ENCODE assay signal across 8 mouse cellular contexts in genomic region chr17:71551757-71552451, GRCm38 (mm10). TPM values are rescaled to one million over a fixed set of nuclear protein-coding genes. Genes with fewer than 3 reads are reported as not detected.
DNase-seq lines count a peak whose midpoint lies in the region; ATAC-seq and TF ChIP-seq lines count a peak whose summit lies in the region.

Spdya (plus strand) TSS chr17:71552061.

- peak; percentile 55 to 73 for DNase-seq in gastrocnemius, adult 8-10 months (ENCODE audit: low spot score in 2 of 2)
- DNase-seq in hindlimb bud, embryonic 11.5 days (ENCODE audit: extremely low spot score, low read depth, low spot score), result peak; percentile 44
- peak; percentile 85 to 86 for DNase-seq in left cerebral cortex, adult 2 months (ENCODE audit: extremely low spot score in 1 of 2, low spot score in 2 of 2)
- peak; percentile 90 for DNase-seq in right cerebral cortex, adult 18-20 months
- peak; percentile 74 for DNase-seq in urinary bladder, adult 2 months (ENCODE audit: low spot score)

- H3K4me3 ChIP-seq in left cerebral cortex, adult 2 months, result peak within 1 kb of the TSS; percentile 83
- H3K4me3 ChIP-seq in macrophage (ENCODE audit: inconsistent target), result peak within 1 kb of the TSS; percentile 14; the same call in 1 of the 2 replicates

- H3K27ac ChIP-seq in left cerebral cortex, adult 2 months, result peak within 1 kb of the TSS; percentile 90
- no peak within 1 kb of the TSS for H3K27ac ChIP-seq in macrophage

- intact Hi-C loops in left cerebral cortex, adult 2 months (cut with DNase I), result loop anchor here (5.0 to 10.0 kb wide), 3 partner anchors 65 to 1230 kb away; partner anchors contain the start of genes Alk and Wdr43

- 1% methylated on average over 60 of the region's 78 CpGs for WGBS in macrophage (ENCODE audit: missing documents)

- no peaks in the 10 kb centered on the region for H3K79me2 ChIP-seq in macrophage (ENCODE audit: inconsistent target)

- TF ChIP-seq CTCF in left cerebral cortex, adult 2 months (IDR thresholded peaks at IDR 0.05), result no peak

- H3K36me3 ChIP-seq in macrophage (ENCODE audit: inconsistent target), result no peaks in the 10 kb centered on the region

- peak; percentile 86 for ATAC-seq in activated CD4-positive, CD25-positive, alpha-beta regulatory T cell, adult 4 months
- ATAC-seq in common myeloid progenitor, adult 5-6 weeks (replicated peaks; ENCODE audit: low read depth, poor library complexity, severe bottlenecking), result peak; percentile 92

RNA-seq across cellular contexts. Expression of gene Spdya, which starts in this region (rescaled TPM):
- under 1 TPM; 0.54 to 0.93 TPM for polyA plus RNA-seq in activated CD4-positive, CD25-positive, alpha-beta regulatory T cell, adult 4 months (2017; shearing (Covaris generic))
- not detected in 2 replicates for total RNA-seq in common myeloid progenitor, adult 5-6 weeks (2017)
- total RNA-seq in gastrocnemius, adult 8-10 months (2022), result under 1 TPM in 3 of 4 experiments, not detected in 1; 0.19 to 0.79 (median 0.31) TPM
- 1 to 10 TPM; 1.6 to 2.4 TPM for total RNA-seq in left cerebral cortex, adult 2 months (2021)
- under 1 TPM in 1 of 26 experiments, not detected in 25; 0.36 TPM for total RNA-seq in macrophage (2018; cell fraction: chromatin; rRNA removed)
- total RNA-seq in macrophage (2018; cell fraction: cytosol; rRNA removed), result under 1 TPM in 1 of 26 experiments, not detected in 25; 0.11 TPM
- total RNA-seq in macrophage (2018; cell fraction: nucleus; rRNA removed), result under 1 TPM in 2 of 26 experiments, not detected in 24; 0.26 to 0.69 TPM
- polyA plus RNA-seq in macrophage (2018), result 0.16 TPM in 1 of 3 replicates, not detected in the others
- polyA plus RNA-seq in urinary bladder, adult 2 months (2012; rRNA removed), result 0.35 and 0.76 TPM in 2 replicates

Comparison
In these comparisons a context has a peak if more than half of its experiments do, and no peak if none do; other contexts are left out.
1. Peak in ATAC-seq in activated CD4-positive, CD25-positive, alpha-beta regulatory T cell, adult 4 months; RNA of the gene not detected or under 1 TPM.
2. Peak in ATAC-seq in common myeloid progenitor, adult 5-6 weeks; RNA of the gene not detected or under 1 TPM.
3. Peak in DNase-seq in gastrocnemius, adult 8-10 months; RNA of the gene not detected or under 1 TPM.
4. Peak in DNase-seq in urinary bladder, adult 2 months; RNA of the gene not detected or under 1 TPM.